Mouse (Mus musculus): ENCODE measurements around the gene Cln3. TPM values are rescaled to one million over a fixed set of nuclear protein-coding genes. Genes with fewer than 3 reads are reported as not detected.

Cln3 gene
- polyA plus RNA-seq, 1 experiment = 21.3 TPM

- peaks cover 27% of the 10 kb centered on the region for H3K4me1 ChIP-seq
- no peak for TF ChIP-seq GATA1 (IDR thresholded peaks at IDR 0.05; ENCODE audit: borderline replicate concordance, low read length)
- no peak for TF ChIP-seq FLI1 (IDR thresholded peaks at IDR 0.05; ENCODE audit: low read length)
- H3K4me3 ChIP-seq (replicated peaks) = peak overlapping the region; percentile 91
- H3K36me3 ChIP-seq (replicated peaks; ENCODE audit: low read length) = no peaks in the 10 kb centered on the region
- no peaks in the 10 kb centered on the region for H3K9me3 ChIP-seq
- peaks cover 23% of the 10 kb centered on the region for H3K27me3 ChIP-seq (replicated peaks)
Observed at GRCm38 (mm10) chr7:126535766-126536165, 49.9 kb downstream of the Cln3 start.

GRCm38 (mm10) chr7:126533434-126533833 is 52.2 kb downstream of the Cln3 start:
- Histone ChIP-seq H3K4me3 (replicated peaks) (no peak overlapping the region), H3K36me3 (replicated peaks; ENCODE audit: low read length) (no peaks in the 10 kb centered on the region), H3K27me3 (replicated peaks) (peaks cover 16% of the 10 kb centered on the region), H3K4me1 (peaks cover 17% of the 10 kb centered on the region), H3K9me3 (no peaks in the 10 kb centered on the region)
- TF ChIP-seq FLI1 (IDR thresholded peaks at IDR 0.05; ENCODE audit: low read length) (no peak), GATA1 (IDR thresholded peaks at IDR 0.05; ENCODE audit: borderline replicate concordance, low read length) (no peak)

DNA sequence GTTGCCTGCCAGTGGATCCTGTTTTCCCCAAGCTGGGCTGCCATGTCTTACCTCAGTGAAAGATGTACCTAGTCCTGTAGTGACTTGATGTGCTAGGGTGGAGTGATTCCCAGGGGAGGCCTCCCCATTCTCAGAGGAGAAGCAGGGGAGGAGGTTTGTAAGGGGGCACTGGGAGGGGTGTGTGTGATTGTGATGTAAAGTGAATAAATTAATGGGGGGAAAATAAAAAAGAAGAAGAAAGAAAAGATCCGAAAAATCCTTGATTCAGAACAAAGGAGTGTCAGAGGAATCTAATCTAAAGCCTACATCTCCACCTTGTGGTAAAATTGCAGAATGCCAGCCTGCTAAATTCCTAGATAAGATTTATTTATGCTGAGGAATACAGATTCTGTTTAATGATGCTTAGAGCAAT is 57.4 kb downstream of the Cln3 start:
- Histone ChIP-seq H3K4me1 (peaks cover 8% of the 10 kb centered on the region), H3K9me3 (no peaks in the 10 kb centered on the region), H3K4me3 (replicated peaks) (no peak overlapping the region), H3K36me3 (replicated peaks; ENCODE audit: low read length) (no peaks in the 10 kb centered on the region), H3K27me3 (replicated peaks) (no peaks in the 10 kb centered on the region)
- TF ChIP-seq GATA1 (IDR thresholded peaks at IDR 0.05; ENCODE audit: borderline replicate concordance, low read length) (no peak; the same call in 2 of the 3 replicates), FLI1 (IDR thresholded peaks at IDR 0.05; ENCODE audit: low read length) (no peak)

DNA sequence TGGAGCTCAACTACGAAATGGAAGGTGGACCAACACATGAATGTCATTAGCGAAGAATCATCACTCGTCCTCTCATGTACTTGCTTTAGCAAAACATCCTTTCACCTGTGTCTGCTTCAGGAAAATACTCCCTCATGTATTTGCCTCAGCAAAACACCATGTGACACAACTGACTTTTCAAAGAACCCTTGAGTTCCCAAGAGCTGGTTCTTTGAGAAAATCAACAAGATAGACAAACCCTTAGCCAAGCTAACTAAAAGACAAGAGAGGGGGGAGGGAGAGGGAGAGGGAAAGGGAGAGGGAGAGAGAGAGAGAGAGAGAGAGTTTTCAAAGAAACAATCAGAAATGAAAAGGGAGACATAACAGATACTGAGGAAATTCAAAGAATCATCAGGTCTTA is 62.3 kb downstream of the Cln3 start:
- H3K4me1 ChIP-seq = peaks cover 19% of the 10 kb centered on the region

More for the DNA sequence above, 62.3 kb downstream of the Cln3 start:
- Histone ChIP-seq H3K36me3 (replicated peaks; ENCODE audit: low read length) (no peaks in the 10 kb centered on the region), H3K9me3 (no peaks in the 10 kb centered on the region), H3K4me3 (replicated peaks) (no peak overlapping the region), H3K27me3 (replicated peaks) (peaks cover 8% of the 10 kb centered on the region)
- TF ChIP-seq FLI1 (IDR thresholded peaks at IDR 0.05; ENCODE audit: low read length) (no peak), GATA1 (IDR thresholded peaks at IDR 0.05; ENCODE audit: borderline replicate concordance, low read length) (no peak)

Other genes with a start within 250 kb of the Cln3 start
- gene Lat, start 216.2 kb downstream of the Cln3 start, polyA plus RNA-seq (2012; ENCODE audit: insufficient read depth, low replicate concordance) = 715 and 927 TPM in 2 replicates
- gene Spns1, start 208.4 kb downstream of the Cln3 start, polyA plus RNA-seq (2012; ENCODE audit: insufficient read depth, low replicate concordance) = 74.6 and 153 TPM in 2 replicates
- 0.79 TPM in 1 of 2 replicates, not detected in the other for gene Nfatc2ip, start 189.1 kb downstream of the Cln3 start, polyA plus RNA-seq (2012; ENCODE audit: insufficient read depth, low replicate concordance)
- gene Cd19, start 170.9 kb downstream of the Cln3 start, polyA plus RNA-seq (2012; ENCODE audit: insufficient read depth, low replicate concordance) = not detected in 2 replicates
- gene Rabep2, start 157.1 kb downstream of the Cln3 start, polyA plus RNA-seq (2012; ENCODE audit: insufficient read depth, low replicate concordance) = 97.9 and 143 TPM in 2 replicates
- gene Atp2a1, start 122.7 kb downstream of the Cln3 start, polyA plus RNA-seq (2012; ENCODE audit: insufficient read depth, low replicate concordance) = 1.1 and 1.4 TPM in 2 replicates
- 94.0 and 146 TPM in 2 replicates for gene Sh2b1, start 110.4 kb downstream of the Cln3 start, polyA plus RNA-seq (2012; ENCODE audit: insufficient read depth, low replicate concordance)
- 19.3 and 43.5 TPM in 2 replicates for gene Tufm, start 98.5 kb downstream of the Cln3 start, polyA plus RNA-seq (2012; ENCODE audit: insufficient read depth, low replicate concordance)
- 956 and 1,090 TPM in 2 replicates for gene Atxn2l, start 82.4 kb downstream of the Cln3 start, polyA plus RNA-seq (2012; ENCODE audit: insufficient read depth, low replicate concordance)
- 22.3 and 46.6 TPM in 2 replicates for gene Eif3c, start 19.4 kb downstream of the Cln3 start, polyA plus RNA-seq (2012; ENCODE audit: insufficient read depth, low replicate concordance)
- gene Apobr, start 875 bp downstream of the Cln3 start, polyA plus RNA-seq (2012; ENCODE audit: insufficient read depth, low replicate concordance) = 30.2 TPM in 1 of 2 replicates, not detected in the other
- 1.4 TPM in 1 of 2 replicates, not detected in the other for gene Il27, start 9.1 kb upstream of the Cln3 start, polyA plus RNA-seq (2012; ENCODE audit: insufficient read depth, low replicate concordance)
- gene Nupr1, start 45.0 kb upstream of the Cln3 start, polyA plus RNA-seq (2012; ENCODE audit: insufficient read depth, low replicate concordance) = 27.5 TPM in 1 of 2 replicates, not detected in the other
- gene Sgf29, start 63.5 kb upstream of the Cln3 start, polyA plus RNA-seq (2012; ENCODE audit: insufficient read depth, low replicate concordance) = 31.0 and 69.1 TPM in 2 replicates
- gene Sult1a1, start 90.6 kb upstream of the Cln3 start, polyA plus RNA-seq (2012; ENCODE audit: insufficient read depth, low replicate concordance) = 0.87 and 3.0 TPM in 2 replicates
- gene Bola2, start 109.6 kb upstream of the Cln3 start, polyA plus RNA-seq (2012; ENCODE audit: insufficient read depth, low replicate concordance) = 185 and 696 TPM in 2 replicates
- 7.3 and 9.7 TPM in 2 replicates for gene Slx1b, start 110.0 kb upstream of the Cln3 start, polyA plus RNA-seq (2012; ENCODE audit: insufficient read depth, low replicate concordance)
- gene Coro1a, start 122.0 kb upstream of the Cln3 start, polyA plus RNA-seq (2012; ENCODE audit: insufficient read depth, low replicate concordance) = 1,070 and 1,578 TPM in 2 replicates
- gene Mapk3, start 173.8 kb upstream of the Cln3 start, polyA plus RNA-seq (2012; ENCODE audit: insufficient read depth, low replicate concordance) = 213 and 289 TPM in 2 replicates
- 3.4 TPM in 1 of 2 replicates, not detected in the other for gene Gdpd3, start 180.5 kb upstream of the Cln3 start, polyA plus RNA-seq (2012; ENCODE audit: insufficient read depth, low replicate concordance)
- 284 and 689 TPM in 2 replicates for gene Ypel3, start 191.1 kb upstream of the Cln3 start, polyA plus RNA-seq (2012; ENCODE audit: insufficient read depth, low replicate concordance)
- 3.0 and 15.0 TPM in 2 replicates for gene Tbx6, start 195.7 kb upstream of the Cln3 start, polyA plus RNA-seq (2012; ENCODE audit: insufficient read depth, low replicate concordance)
- 46.3 and 115 TPM in 2 replicates for gene Ppp4c, start 206.7 kb upstream of the Cln3 start, polyA plus RNA-seq (2012; ENCODE audit: insufficient read depth, low replicate concordance)
- 13.5 and 29.3 TPM in 2 replicates for gene Fam57b, start 211.9 kb upstream of the Cln3 start, polyA plus RNA-seq (2012; ENCODE audit: insufficient read depth, low replicate concordance)
- not detected in 2 replicates for gene 4930451I11Rik, start 245.8 kb upstream of the Cln3 start, polyA plus RNA-seq (2012; ENCODE audit: insufficient read depth, low replicate concordance)

Data from megakaryocyte, embryonic 14.5 days (primary cell).